Mouse (Mus musculus): ENCODE measurements at regions not wholly inside any gene's neighbourhood (a gene's known extent, or its start where the extent isn't known, plus 50 kb on each side); places are given as distances from the start of the nearest gene placed in this dataset.

GRCm38 (mm10) chr9:86955720-86956119 lies 59.6 kb upstream of the Ripply2 start:
- TF ChIP-seq POLR2A (IDR thresholded peaks at IDR 0.05; ENCODE audit: low read depth, low read length), result no peak
- TF ChIP-seq CTCF (IDR thresholded peaks at IDR 0.05; ENCODE audit: borderline replicate concordance, insufficient read depth, low read length), result peak; percentile 50; the same call in 1 of the 2 replicates

Measured in embryonic fibroblast, embryonic 13.5 days (primary cell).